Mouse (Mus musculus) olfactory bulb, adult 2 months (tissue): ENCODE measurements at regions not wholly inside any gene's neighbourhood (a gene's known extent, or its start where the extent isn't known, plus 50 kb on each side); places are given as distances from the start of the nearest gene placed in this dataset.

Experiments used
- CTCF ChIP-seq: fragments of 200-500 bp; IDR thresholded peaks from 2 replicates; pipeline ENCODE4 v1.5.1; 2012; ENCODE audit warnings: low read depth, mild to moderate bottlenecking, low read length, moderate library complexity; ENCODE audit not compliant: insufficient read depth
- POLR2A ChIP-seq: fragments of 200-500 bp; IDR thresholded peaks from 2 replicates; pipeline ENCODE4 v1.6.1; 2012; ENCODE audit warnings: mild to moderate bottlenecking, low read depth, low read length, moderate library complexity; ENCODE audit not compliant: insufficient read depth

- no peak for TF ChIP-seq POLR2A
- no peak for TF ChIP-seq CTCF
Measured at GRCm38 (mm10) chr10:109117143-109117542, 106.4 kb upstream of the Syt1 start.
